Mouse (Mus musculus) kidney, adult 8-10 months (tissue): Measurements from ENCODE around the gene Olfr313.
A peak's percentile ranks its signal among the peaks of the same experiment; 100 is the strongest.

Experiments used
- DNase-seq, 2 experiments: peaks; one replicate each; pipeline ENCODE4 v3.0.0; 2022

The Olfr313 gene

DNA sequence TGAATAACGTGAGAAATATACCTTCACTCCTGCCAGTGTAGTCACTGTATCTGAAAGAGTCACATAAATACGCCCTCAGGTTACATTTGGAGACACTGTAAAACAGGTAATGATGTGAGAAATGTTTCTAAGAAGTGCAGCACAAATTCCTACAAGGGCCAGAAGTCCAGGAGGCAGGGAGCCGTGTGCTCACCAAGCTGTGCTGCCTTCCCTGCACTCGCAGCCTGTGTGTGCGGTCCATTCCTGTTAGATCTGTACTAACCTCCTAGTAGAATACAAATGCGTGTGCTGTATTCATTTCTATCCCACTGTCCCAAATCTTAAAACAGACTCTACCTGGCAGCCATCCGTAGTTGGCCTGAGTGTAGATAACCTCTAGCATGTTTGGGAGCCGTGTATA is 45.9 kb downstream of the Olfr313 start:
- no peak for DNase-seq

- peak; percentile 73 to 81 for DNase-seq
Measured at GRCm38 (mm10) chr11:58867039-58867953, 52.5 kb downstream of the Olfr313 start, which contains the start of gene 2810021J22Rik. Gene 2810021J22Rik, plus strand, starts transcription at chr11:58867216.

DNA sequence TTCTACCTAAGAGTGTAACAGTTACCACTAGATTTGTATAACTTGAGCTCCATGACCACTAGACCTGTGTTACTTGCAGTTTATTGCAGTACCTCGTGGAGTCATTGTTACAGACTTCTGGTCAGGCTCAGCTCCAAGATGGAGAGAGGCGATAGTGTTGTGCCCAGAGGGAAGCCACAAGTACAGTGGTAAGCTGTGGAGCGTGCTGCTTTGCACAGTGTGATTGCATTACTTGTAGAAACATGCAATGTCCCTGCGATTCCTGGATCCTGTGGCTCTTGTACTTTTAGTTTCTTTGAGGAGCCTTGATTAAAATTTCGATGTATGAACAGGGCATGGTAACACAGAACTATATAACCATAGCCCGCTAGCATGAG is 53.1 kb downstream of the Olfr313 start:
- peak in 1 of 2 experiments; percentile 15 for DNase-seq
